Mouse (Mus musculus) forebrain, embryonic 13.5 days (tissue): Measurements from ENCODE around the gene Slc23a3. TPM values are rescaled to one million over a fixed set of nuclear protein-coding genes. Genes with fewer than 3 reads are reported as not detected.

ENCODE experiments used
- ATAC-seq: fragments of 200-750 bp; cut with Nextera tagmentation; 2 replicates; pipeline ENCODE4 v1.8.0; 2017
- H3K27ac ChIP-seq: fragments of 300-500 bp; sonication (generic); 2 replicates; pipeline ENCODE4 v1.5.1; 2015; ENCODE audit warnings: inconsistent platforms, mild to moderate bottlenecking, moderate library complexity
- H3K27me3 ChIP-seq: fragments of 300-500 bp; sonication (generic); 2 replicates; pipeline ENCODE4 v1.6.1; 2015; ENCODE audit warnings: mild to moderate bottlenecking, inconsistent platforms
- H3K36me3 ChIP-seq: fragments of 300-500 bp; sonication (generic); 2 replicates; pipeline ENCODE4 v1.6.1; 2015; ENCODE audit warnings: mild to moderate bottlenecking, inconsistent platforms; ENCODE audit not compliant: poor library complexity, severe bottlenecking
- H3K4me1 ChIP-seq: fragments of 300-500 bp; sonication (generic); 2 replicates; pipeline ENCODE4 v1.6.1; 2015; ENCODE audit warnings: inconsistent platforms
- H3K4me2 ChIP-seq: fragments of 300-500 bp; sonication (generic); 2 replicates; pipeline ENCODE4 v1.6.1; 2015; ENCODE audit warnings: inconsistent platforms, mild to moderate bottlenecking, moderate library complexity
- H3K4me3 ChIP-seq: fragments of 300-500 bp; sonication (generic); 2 replicates; pipeline ENCODE4 v1.5.1; 2015; ENCODE audit warnings: mild to moderate bottlenecking, inconsistent platforms
- H3K9ac ChIP-seq: fragments of 300-500 bp; sonication (generic); 2 replicates; pipeline ENCODE4 v1.6.1; 2015; ENCODE audit warnings: mild to moderate bottlenecking, inconsistent platforms
- H3K9me3 ChIP-seq: fragments of 300-500 bp; sonication (generic); replicated peaks from 2 replicates; pipeline ENCODE4 v1.6.1; 2016; ENCODE audit warnings: inconsistent platforms
- WGBS: fragments of 180-500 bp; shearing (Covaris S2); methylation state at CpG from one replicate; pipeline ENCODE4 v1.1.7; 2015; 5-methylcytosine and 5-hydroxymethylcytosine counted together
- polyA plus RNA-seq: library from polyadenylated mRNA; unstranded; fragments of >200 nt; fragmentation: Nextera tagmentation; extraction: Ambion mirVana; gene quantifications from 2 replicates; pipeline ENCODE4 v1.2.1, GENCODE M21; 2015

Gene Slc23a3
- polyA plus RNA-seq, 1 experiment from 2014 or later, result 0.08 TPM

GRCm38 (mm10) chr1:75128641-75129040, 5.0 kb downstream of the Slc23a3 start:
- no peak overlapping the region for H3K27ac ChIP-seq
- no peak for ATAC-seq
- WGBS, result 73% methylated on average over 3 of the region's 3 CpGs

GRCm38 (mm10) chr1:75125418-75125817, 8.3 kb downstream of the Slc23a3 start:
- Histone ChIP-seq H3K36me3 (no peaks in the 10 kb centered on the region), H3K27me3 (0 out of 2 replicates have a peak, but pooled peaks cover 3% of the 10 kb centered on the region), H3K27ac (peak overlapping the region; percentile 91; the same call in 1 of the 2 replicates), H3K4me2 (peak overlapping the region; percentile 61), H3K4me1 (0 out of 2 replicates have a peak, but pooled peaks cover 5% of the 10 kb centered on the region), H3K4me3 (peak overlapping the region; percentile 56), H3K9me3 (no peaks in the 10 kb centered on the region), H3K9ac (no peak overlapping the region)
- ATAC-seq, result no peak
- WGBS, result 35% methylated on average over 5 of the region's 5 CpGs

More at GRCm38 (mm10) chr1:75128641-75129040, 5.0 kb downstream of the Slc23a3 start:
- no peak overlapping the region for H3K9ac ChIP-seq
- 0 out of 2 replicates have a peak, but pooled peaks cover 5% of the 10 kb centered on the region for H3K4me1 ChIP-seq
- no peaks in the 10 kb centered on the region for H3K36me3 ChIP-seq
- H3K4me2 ChIP-seq, result no peak overlapping the region
- H3K4me3 ChIP-seq, result no peak overlapping the region
- H3K9me3 ChIP-seq, result no peaks in the 10 kb centered on the region
- H3K27me3 ChIP-seq, result 0 out of 2 replicates have a peak, but pooled peaks cover 3% of the 10 kb centered on the region

GRCm38 (mm10) chr1:75124346-75125321, 9.1 kb downstream of the Slc23a3 start, which contains the start of gene Nhej1:
Gene Nhej1, minus strand, starts transcription at chr1:75125200.
- 0 out of 2 replicates have a peak, but pooled peaks cover 3% of the 10 kb centered on the region for H3K27me3 ChIP-seq
- H3K36me3 ChIP-seq, result no peaks in the 10 kb centered on the region
- peak within 1 kb of the TSS; percentile 66 for H3K9ac ChIP-seq
- 0 out of 2 replicates have a peak, but pooled peaks cover 5% of the 10 kb centered on the region for H3K4me1 ChIP-seq
- H3K4me2 ChIP-seq, result peak within 1 kb of the TSS; percentile 61
- 2% methylated on average over 56 of the region's 56 CpGs for WGBS
- no peaks in the 10 kb centered on the region for H3K9me3 ChIP-seq
- peak within 1 kb of the TSS; percentile 91 for H3K27ac ChIP-seq
- H3K4me3 ChIP-seq, result peak within 1 kb of the TSS; percentile 56
- peak; percentile 96 for ATAC-seq

- no peak overlapping the region for H3K27ac ChIP-seq
- no peak overlapping the region for H3K4me2 ChIP-seq
- no peaks in the 10 kb centered on the region for H3K36me3 ChIP-seq
- WGBS, result 78% methylated on average over 3 of the region's 3 CpGs
- ATAC-seq, result no peak
- H3K27me3 ChIP-seq, result no peaks in the 10 kb centered on the region
- no peaks in the 10 kb centered on the region for H3K9me3 ChIP-seq
- no peak overlapping the region for H3K4me3 ChIP-seq
- H3K4me1 ChIP-seq, result 0 out of 2 replicates have a peak, but pooled peaks cover 5% of the 10 kb centered on the region
- H3K9ac ChIP-seq, result no peak overlapping the region
Measured at GRCm38 (mm10) chr1:75122211-75122610, 11.5 kb downstream of the Slc23a3 start.

Other genes starting within 250 kb of the Slc23a3 start
- not detected in 2 replicates for gene Fev, start 248.5 kb downstream of the Slc23a3 start, polyA plus RNA-seq
- gene Cryba2, start 240.7 kb downstream of the Slc23a3 start, polyA plus RNA-seq, result not detected in 2 replicates
- gene Cfap65, start 198.3 kb downstream of the Slc23a3 start, polyA plus RNA-seq, result 0.56 and 0.57 TPM in 2 replicates
- gene Ihh, start 182.2 kb downstream of the Slc23a3 start, polyA plus RNA-seq, result 0.20 and 0.21 TPM in 2 replicates
- 8.4 and 10.6 TPM in 2 replicates for gene Nhej1, start 8.7 kb downstream of the Slc23a3 start, polyA plus RNA-seq
- gene Cnppd1, start 8.8 kb upstream of the Slc23a3 start, polyA plus RNA-seq, result 47.1 and 52.8 TPM in 2 replicates
- gene Retreg2, start 8.9 kb upstream of the Slc23a3 start, polyA plus RNA-seq, result 71.8 and 75.1 TPM in 2 replicates
- gene Zfand2b, start 34.8 kb upstream of the Slc23a3 start, polyA plus RNA-seq, result 33.2 and 37.9 TPM in 2 replicates
- gene Abcb6, start 46.5 kb upstream of the Slc23a3 start, polyA plus RNA-seq, result 28.6 and 31.7 TPM in 2 replicates
- 22.0 and 23.1 TPM in 2 replicates for gene Ankzf1, start 58.3 kb upstream of the Slc23a3 start, polyA plus RNA-seq
- gene Atg9a, start 58.3 kb upstream of the Slc23a3 start, polyA plus RNA-seq, result 29.7 and 31.8 TPM in 2 replicates
- 14.6 and 21.1 TPM in 2 replicates for gene Glb1l, start 76.9 kb upstream of the Slc23a3 start, polyA plus RNA-seq
- gene Stk16, start 76.9 kb upstream of the Slc23a3 start, polyA plus RNA-seq, result 143 and 157 TPM in 2 replicates
- 15.3 and 16.6 TPM in 2 replicates for gene Tuba4a, start 86.0 kb upstream of the Slc23a3 start, polyA plus RNA-seq
- gene A630095N17Rik, start 98.2 kb upstream of the Slc23a3 start, polyA plus RNA-seq, result not detected in 2 replicates
- 40.0 and 41.7 TPM in 2 replicates for gene Dnajb2, start 102.5 kb upstream of the Slc23a3 start, polyA plus RNA-seq
- gene Ptprn, start 130.6 kb upstream of the Slc23a3 start, polyA plus RNA-seq, result 4.5 and 6.5 TPM in 2 replicates
- gene Resp18, start 144.5 kb upstream of the Slc23a3 start, polyA plus RNA-seq, result 37.0 and 44.1 TPM in 2 replicates
- gene Dnpep, start 184.1 kb upstream of the Slc23a3 start, polyA plus RNA-seq, result 140 and 142 TPM in 2 replicates
- gene Des, start 226.4 kb upstream of the Slc23a3 start, polyA plus RNA-seq, result 0.81 and 1.1 TPM in 2 replicates
- 7.6 and 9.0 TPM in 2 replicates for gene Speg, start 241.4 kb upstream of the Slc23a3 start, polyA plus RNA-seq